Mouse (Mus musculus) cerebellum, adult 9-11 months (tissue): ENCODE data around the gene Insm1.

Source experiments
- DNase-seq: peaks from one replicate; pipeline ENCODE4 v3.0.0; 2022

Insm1 gene

GRCm38 (mm10) chr2:146225818-146226217 lies 4.1 kb downstream of the Insm1 start:
- no peak for DNase-seq

- DNase-seq: no peak
Measured at GRCm38 (mm10) chr2:146226484-146226883, 4.8 kb downstream of the Insm1 start.

- no peak for DNase-seq
Measured at GRCm38 (mm10) chr2:146227646-146228045, 5.9 kb downstream of the Insm1 start.

DNA sequence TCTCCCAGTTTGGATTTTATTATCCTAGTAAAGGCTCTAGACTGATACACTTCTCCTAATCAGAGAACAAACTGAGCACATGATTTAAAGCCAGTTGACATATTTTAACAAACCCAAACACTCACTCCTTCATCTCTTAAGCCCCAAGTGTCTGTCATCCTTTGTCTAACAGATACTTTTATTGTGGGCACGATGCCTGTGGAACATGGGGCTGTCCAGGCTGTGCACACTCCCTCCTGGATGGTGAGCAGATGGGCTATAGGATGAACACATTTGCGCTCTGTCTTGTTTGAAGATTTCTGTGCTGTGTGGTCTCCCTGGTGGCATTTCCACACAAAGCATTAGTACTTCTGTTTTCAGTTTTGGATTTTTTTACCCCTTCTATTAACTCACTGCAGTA lies 6.7 kb downstream of the Insm1 start:
- DNase-seq: no peak

DNA sequence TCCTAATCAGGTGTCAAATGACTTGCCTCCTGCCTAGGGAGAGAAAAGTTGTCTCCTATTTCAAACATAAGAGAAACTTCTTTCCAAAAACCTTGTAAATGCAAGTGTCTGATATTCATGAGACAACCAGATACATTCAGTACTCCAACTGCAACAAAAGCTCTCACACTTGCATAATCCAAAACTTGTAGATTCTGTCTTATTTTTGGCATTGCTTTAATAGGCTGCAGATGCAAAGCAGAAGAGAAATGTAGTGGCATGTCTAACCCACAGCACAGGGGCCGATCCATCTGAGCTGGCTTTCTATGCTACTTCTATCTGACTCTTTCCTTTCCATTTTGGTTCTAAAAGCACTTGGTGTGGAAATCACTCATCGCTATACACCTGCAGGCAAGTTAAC lies 9.8 kb downstream of the Insm1 start:
- DNase-seq: no peak

DNA sequence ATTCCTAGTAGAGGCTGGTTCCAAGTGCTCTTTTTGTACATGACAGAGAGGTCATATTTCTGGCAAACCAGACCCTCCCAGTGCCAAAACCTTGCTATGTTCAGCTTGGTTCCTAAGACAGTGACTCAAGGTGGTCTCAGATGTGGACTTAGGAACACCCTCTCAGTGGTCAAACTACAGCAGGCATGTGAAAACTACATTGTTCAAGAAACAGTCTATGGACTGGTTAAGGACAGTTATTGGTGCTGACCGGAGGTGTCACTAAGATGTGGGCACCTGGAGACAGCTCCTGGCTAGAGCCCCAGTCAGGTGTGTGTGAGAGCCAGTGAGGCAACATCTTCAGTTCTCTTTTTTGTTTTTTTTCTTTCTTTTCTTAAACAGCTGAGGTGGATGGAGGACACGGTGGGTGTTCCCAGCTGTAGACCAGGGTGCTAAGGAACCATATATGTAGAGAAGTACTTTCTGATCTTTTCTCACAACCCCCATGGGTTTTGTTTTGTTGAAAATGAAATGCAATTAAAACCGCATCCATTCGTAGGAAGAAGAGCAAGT lies 17.6 kb downstream of the Insm1 start:
- DNase-seq: no peak

DNA sequence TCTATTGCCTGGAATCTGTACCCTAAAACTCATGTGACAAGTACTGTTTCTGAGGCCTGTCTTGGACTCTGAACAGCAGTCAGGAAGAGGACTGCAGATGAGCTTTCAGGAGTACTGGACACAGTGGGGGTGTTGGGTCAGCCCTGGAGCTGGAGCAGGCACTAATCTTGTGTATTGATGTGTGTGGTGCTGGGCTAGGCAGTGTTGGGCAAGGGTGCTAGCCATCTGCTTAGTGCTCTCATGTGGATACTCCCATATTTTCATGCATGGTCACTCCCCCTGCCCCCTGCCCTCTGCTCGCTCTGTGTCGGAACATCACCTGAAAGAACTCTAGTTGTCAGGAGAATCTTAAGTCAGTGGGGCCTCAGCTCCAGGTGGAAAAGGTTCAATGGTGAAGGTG lies 22.3 kb downstream of the Insm1 start:
- no peak for DNase-seq

- no peak for DNase-seq
Measured at GRCm38 (mm10) chr2:146245401-146245800, 23.7 kb downstream of the Insm1 start.

- no peak for DNase-seq
Measured at GRCm38 (mm10) chr2:146246409-146247075, 24.8 kb downstream of the Insm1 start.

DNA sequence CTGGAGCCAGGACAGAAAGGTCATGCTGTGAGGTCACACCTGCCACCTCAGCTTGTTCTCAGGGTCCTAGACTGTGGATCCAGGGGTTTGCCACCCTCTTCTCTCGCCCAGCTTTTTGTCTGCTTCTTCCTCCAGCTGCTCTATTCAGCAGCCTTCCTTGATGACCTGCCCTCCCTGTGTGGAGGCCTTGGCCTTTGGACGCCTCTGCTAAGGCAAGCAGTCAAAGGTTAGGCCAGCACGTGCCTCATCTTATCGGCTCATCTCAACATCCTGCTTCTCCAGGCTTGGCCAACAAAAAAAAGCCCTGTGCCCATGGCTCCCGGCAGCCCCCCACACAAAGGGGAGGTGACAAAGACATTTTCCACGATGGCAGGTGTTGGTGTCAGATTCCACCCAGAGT lies 25.9 kb downstream of the Insm1 start:
- no peak for DNase-seq

- no peak for DNase-seq
Measured at GRCm38 (mm10) chr2:146249033-146249432, 27.3 kb downstream of the Insm1 start.

DNA sequence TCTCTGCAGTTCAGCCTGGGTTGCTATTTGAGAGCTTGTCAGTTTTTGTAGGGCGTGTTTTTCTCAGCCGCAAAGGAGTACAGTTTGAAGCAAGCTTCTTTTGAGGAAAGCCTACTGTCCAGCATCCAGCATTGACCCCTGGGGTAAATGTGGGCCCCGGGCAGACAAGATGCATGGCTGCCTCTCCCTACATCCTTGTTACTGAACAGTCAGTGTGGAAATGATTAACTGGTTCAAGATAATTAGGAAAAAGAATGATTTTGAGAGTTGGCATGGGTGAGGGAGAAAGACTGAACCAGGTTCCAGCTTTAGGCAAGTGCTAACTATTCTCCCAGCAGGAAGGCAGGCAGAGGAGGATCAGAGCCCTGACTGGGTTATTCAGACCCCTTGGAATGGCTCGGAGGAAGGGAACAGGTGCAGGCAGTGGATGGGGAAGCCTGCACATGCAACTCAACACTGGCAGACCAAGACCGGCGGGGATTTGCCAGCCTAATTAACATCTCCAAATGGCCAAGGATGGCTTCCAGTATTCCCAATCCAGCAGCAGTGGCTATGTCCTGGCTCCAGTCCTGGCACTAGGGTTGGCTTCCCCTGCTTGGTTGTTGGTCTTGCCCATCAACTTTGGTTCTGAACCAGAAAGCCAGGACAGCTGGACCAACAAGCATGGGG lies 28.6 kb downstream of the Insm1 start:
- no peak for DNase-seq

DNA sequence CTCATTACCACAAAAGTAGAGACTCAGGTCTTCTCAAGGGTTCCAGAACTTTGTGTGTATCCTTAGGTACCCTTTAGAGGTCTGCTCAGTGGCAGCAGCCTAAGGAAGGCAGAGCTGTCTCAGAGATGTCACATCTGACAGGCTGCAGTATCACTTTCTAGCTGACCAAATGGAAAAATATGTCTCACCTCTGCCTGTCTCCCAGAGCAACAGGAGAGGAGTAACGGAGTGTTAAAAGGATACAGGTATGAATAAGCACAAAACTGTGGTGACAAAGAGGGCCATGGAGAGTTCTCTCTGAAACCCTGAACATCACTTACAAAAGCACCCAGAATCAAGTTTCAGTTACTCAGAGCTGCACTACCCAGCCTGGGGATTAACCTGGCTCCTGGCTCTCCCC lies 32.7 kb downstream of the Insm1 start:
- no peak for DNase-seq

GRCm38 (mm10) chr2:146255636-146256035 lies 33.9 kb downstream of the Insm1 start:
- DNase-seq: no peak

- no peak for DNase-seq
Measured at GRCm38 (mm10) chr2:146256321-146256875, 34.7 kb downstream of the Insm1 start.

- DNase-seq: no peak
Measured at GRCm38 (mm10) chr2:146257037-146257436, 35.3 kb downstream of the Insm1 start.

DNA sequence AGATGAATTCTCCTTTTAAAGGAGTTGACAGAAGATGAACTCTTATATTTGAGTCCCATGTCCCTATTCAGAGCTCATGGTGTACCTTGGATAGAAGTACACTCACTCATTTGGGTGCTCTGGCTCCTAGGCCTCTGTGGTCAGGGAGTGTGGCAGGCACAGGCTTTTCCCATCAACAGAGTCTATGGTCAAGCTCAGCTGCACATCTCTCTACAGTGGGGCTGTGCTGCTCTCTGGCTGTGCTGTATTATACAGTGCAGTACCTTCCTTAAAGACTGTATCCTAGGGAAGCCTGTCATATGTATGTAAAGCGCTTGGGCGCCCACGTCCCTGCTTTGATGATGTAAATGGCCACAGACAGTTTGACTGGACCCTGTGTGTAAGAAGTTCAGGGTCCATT lies 35.9 kb downstream of the Insm1 start:
- no peak for DNase-seq

GRCm38 (mm10) chr2:146258736-146259469 lies 37.2 kb downstream of the Insm1 start:
- no peak for DNase-seq

GRCm38 (mm10) chr2:146259787-146260560 lies 38.3 kb downstream of the Insm1 start:
- no peak for DNase-seq

DNA sequence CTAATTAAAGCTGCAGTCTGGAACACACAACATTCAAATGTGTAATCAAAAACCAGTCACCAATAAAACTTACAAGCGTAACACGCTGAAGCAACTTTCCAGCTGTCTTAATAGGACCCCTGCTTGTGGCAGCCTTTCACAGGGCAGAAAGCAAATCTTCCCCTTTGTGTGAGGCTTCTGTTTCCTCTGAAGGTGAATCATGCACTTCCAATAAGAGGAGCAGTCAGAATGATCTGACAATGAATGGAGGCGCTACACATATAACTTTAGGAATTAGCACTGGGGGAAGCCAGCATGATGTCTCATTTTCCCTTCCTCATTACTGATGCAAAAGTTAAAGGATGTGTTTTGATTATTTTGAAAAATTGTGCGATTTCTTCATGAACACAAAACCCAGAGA lies 39.4 kb downstream of the Insm1 start:
- no peak for DNase-seq

GRCm38 (mm10) chr2:146262215-146262614 lies 40.5 kb downstream of the Insm1 start:
- DNase-seq: no peak

DNA sequence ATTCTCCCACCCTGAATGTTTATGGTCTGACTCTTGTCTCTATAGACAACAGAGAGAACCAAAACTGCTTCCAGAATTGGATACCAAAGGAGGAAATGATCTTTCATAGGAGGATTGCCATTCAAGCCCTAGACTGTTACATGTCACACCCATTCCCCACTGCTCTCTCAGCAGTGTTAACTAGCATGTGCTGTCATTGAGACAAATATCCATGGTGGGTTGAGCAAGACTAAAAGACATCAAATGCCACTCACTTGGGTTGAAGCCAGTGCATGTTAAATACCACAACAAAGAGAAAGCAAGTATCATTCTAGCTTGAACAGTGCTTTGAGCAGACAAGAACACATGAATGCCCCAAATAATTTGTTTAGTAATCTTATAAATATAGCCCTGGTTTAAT lies 41.2 kb downstream of the Insm1 start:
- DNase-seq: no peak

GRCm38 (mm10) chr2:146265045-146265444 lies 43.3 kb downstream of the Insm1 start:
- DNase-seq: no peak
